Mouse (Mus musculus) G1E (cell line): ENCODE results near the gene Sema5a.

Experiments used
- CTCF ChIP-seq: IDR thresholded peaks from 2 replicates; pipeline ENCODE4 v1.5.1; 2012; ENCODE audit warnings: low read depth, low read length, inconsistent platforms, mixed read lengths
- GATA1 ChIP-seq: IDR thresholded peaks from 2 replicates; pipeline ENCODE4 v1.6.1; 2012; ENCODE audit warnings: borderline replicate concordance, low read length, inconsistent platforms, mixed read lengths

- TF ChIP-seq GATA1 (no peak), CTCF (no peak)
Observed at GRCm38 (mm10) chr15:32273925-32274324, 29.3 kb downstream of the Sema5a start.
